Mouse (Mus musculus) midbrain, embryonic 11.5 days (tissue): Measurements from ENCODE around the gene Rfx5. TPM values are rescaled to one million over a fixed set of nuclear protein-coding genes. Genes with fewer than 3 reads are reported as not detected.
"Not testable (repeated sequence)": the region's sequence is repeated elsewhere in the genome, so short reads cannot be mapped to it uniquely, and the experiment has no call there.

Experiments used
- ATAC-seq: fragments of 200-750 bp; cut with Nextera tagmentation; 2 replicates; pipeline ENCODE4 v1.8.0; 2017; ENCODE audit warnings: moderate TSS enrichment, moderate library complexity; ENCODE audit not compliant: low FRiP score
- DNase-seq: peaks from one replicate; pipeline ENCODE4 v3.0.0; 2015; ENCODE audit warnings: low spot score; ENCODE audit errors: missing footprints
- H3K27ac ChIP-seq: fragments of 300-500 bp; sonication (generic); 2 replicates; pipeline ENCODE4 v1.5.1; 2014; ENCODE audit warnings: low read depth, low read length
- H3K27me3 ChIP-seq: fragments of 300-500 bp; sonication (generic); 2 replicates; pipeline ENCODE4 v1.6.1; 2014; ENCODE audit warnings: mild to moderate bottlenecking, low read length, moderate library complexity, mixed read lengths; ENCODE audit not compliant: control insufficient read depth, insufficient read depth
- H3K36me3 ChIP-seq: fragments of 300-500 bp; sonication (generic); 2 replicates; pipeline ENCODE4 v1.6.1; 2014; ENCODE audit warnings: mild to moderate bottlenecking, low read length, moderate library complexity, mixed read lengths; ENCODE audit not compliant: control insufficient read depth, insufficient read depth
- H3K4me1 ChIP-seq: fragments of 300-500 bp; sonication (generic); 2 replicates; pipeline ENCODE4 v1.6.1; 2014; ENCODE audit warnings: low read length; ENCODE audit not compliant: control insufficient read depth, insufficient read depth
- H3K4me2 ChIP-seq: fragments of 300-500 bp; sonication (generic); 2 replicates; pipeline ENCODE4 v1.6.1; 2014; ENCODE audit warnings: mild to moderate bottlenecking, moderate library complexity
- H3K4me3 ChIP-seq: fragments of 300-500 bp; sonication (generic); 2 replicates; pipeline ENCODE4 v1.5.1; 2014; ENCODE audit warnings: low read depth, low read length
- H3K9ac ChIP-seq: fragments of 300-500 bp; sonication (generic); 2 replicates; pipeline ENCODE4 v1.6.1; 2014; ENCODE audit warnings: low read length
- H3K9me3 ChIP-seq: fragments of 300-500 bp; sonication (generic); 2 replicates; pipeline ENCODE4 v1.6.1; 2016; ENCODE audit warnings: low read length; ENCODE audit not compliant: control insufficient read depth
- WGBS: fragments of 180-500 bp; shearing (Covaris S2); extraction: QIAGEN DNeasy Blood & Tissue Kit; methylation state at CpG from one replicate; pipeline ENCODE4 v1.1.7; 2014; 5-methylcytosine and 5-hydroxymethylcytosine counted together
- polyA plus RNA-seq: library from polyadenylated mRNA; unstranded; fragments of >200 nt; fragmentation: Nextera tagmentation; extraction: Ambion mirVana; gene quantifications from 2 replicates; pipeline ENCODE4 v1.2.1, GENCODE M21; 2014

The Rfx5 gene
- 5.9 and 6.8 TPM in 2 replicates for polyA plus RNA-seq

DNA sequence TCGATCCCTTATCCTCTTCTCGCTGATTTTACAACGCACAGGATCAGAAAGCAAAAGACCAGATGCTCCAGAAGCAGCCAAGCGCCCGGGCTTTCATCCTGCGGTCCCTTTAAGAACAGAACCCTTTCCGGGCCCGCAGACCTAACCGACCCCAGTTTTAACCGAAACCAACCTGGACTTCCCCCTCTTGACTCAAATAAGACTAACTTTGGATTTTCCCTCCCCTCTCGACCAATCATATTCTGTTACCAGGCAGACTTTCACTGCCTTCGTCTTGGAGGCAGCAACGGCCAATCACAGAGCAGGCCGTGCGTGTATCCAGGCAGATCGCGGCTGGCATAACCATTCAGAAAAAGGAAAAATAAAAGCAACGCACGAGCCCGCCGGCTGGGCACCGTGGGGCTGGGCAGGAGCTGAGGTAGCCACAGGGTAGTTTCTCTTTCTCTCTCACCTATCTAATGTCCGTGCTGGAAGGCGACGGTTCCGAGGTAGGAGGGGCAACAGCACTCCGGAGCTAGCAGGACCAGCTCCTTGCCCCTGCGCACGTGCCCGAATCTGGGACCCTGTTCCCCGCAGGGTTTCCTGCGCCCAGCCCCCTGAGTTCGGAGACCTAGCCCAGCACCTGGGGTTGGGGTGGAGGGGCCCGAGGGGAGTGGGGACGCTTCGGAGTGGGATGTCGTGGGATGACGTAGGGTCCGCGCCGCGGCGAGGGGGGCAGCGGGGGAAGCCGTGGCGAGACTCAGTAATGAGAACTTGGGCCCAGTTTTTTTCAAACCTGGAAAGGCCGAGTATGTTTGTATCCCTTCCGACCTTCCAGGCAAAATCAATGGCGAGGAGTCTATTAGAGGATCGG, at the start of gene Rfx5:
TSS of gene Rfx5 (plus strand) at position 312 of the 853 bp plus-strand sequence.
- peak within 1 kb of the TSS; percentile 70 for H3K4me3 ChIP-seq
- peak within 1 kb of the TSS; percentile 78 for H3K27ac ChIP-seq
- WGBS: under 1% methylated on average over 50 of the region's 50 CpGs
- no peaks in the 10 kb centered on the region for H3K9me3 ChIP-seq
- H3K4me2 ChIP-seq: peak within 1 kb of the TSS; percentile 76
- H3K9ac ChIP-seq: peak within 1 kb of the TSS; percentile 81
- H3K27me3 ChIP-seq: no peaks in the 10 kb centered on the region
- peaks cover 8% of the 10 kb centered on the region for H3K4me1 ChIP-seq
- DNase-seq: peak; percentile 98
- peak; percentile 97 for ATAC-seq
- peaks cover 8% of the 10 kb centered on the region; the same call in 1 of the 2 replicates for H3K36me3 ChIP-seq

DNA sequence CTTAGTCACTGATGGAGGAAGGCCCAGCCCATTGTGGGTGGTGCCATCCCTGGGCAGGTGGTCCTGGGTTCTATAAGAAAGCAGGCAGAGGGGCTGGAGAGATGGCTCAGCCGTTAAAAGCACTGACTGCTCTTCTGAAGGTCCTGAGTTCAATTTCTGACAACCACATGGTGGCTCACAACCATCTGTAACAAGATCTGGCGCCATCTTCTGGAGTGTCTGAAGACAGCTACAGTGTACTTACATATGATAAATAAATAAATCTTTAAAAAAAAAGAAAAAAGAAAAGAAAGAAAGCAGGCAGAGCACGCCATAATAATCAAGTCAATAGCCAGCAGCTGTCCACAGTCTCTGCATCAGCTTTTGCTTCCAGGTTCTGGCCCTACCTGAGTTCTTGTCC, 49.1 kb upstream of the Rfx5 start:
- not testable (repeated sequence) for H3K4me3 ChIP-seq, H3K27ac ChIP-seq, ATAC-seq, H3K9ac ChIP-seq, H3K4me2 ChIP-seq, DNase-seq, H3K36me3 ChIP-seq, H3K27me3 ChIP-seq, H3K9me3 ChIP-seq, H3K4me1 ChIP-seq
- 63% methylated on average over 3 of the region's 3 CpGs for WGBS

DNA sequence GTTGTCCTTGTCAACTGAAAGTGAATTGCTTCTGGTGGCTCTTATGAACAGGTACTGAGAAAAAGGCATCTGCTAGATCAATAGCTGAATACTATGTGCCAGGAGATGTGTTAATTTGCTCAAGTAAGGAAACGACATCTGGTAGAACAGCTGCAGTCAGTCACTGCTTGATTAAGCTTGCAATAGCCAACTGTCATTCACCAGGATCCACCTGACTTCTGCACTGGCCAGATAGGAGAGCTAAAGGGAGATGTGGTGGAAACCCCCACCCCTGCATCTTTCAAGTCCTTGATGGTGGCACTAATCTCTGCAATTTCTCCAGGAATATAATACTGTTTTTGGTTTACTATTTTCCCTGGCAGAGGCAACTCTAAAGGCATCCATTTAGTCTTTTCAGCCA, 47.4 kb upstream of the Rfx5 start:
- no peak overlapping the region for H3K9ac ChIP-seq
- H3K36me3 ChIP-seq: no peaks in the 10 kb centered on the region
- no peaks in the 10 kb centered on the region for H3K9me3 ChIP-seq
- no peak overlapping the region for H3K4me3 ChIP-seq
- DNase-seq: no peak
- H3K4me1 ChIP-seq: no peaks in the 10 kb centered on the region
- H3K27ac ChIP-seq: no peak overlapping the region
- H3K4me2 ChIP-seq: no peak overlapping the region
- H3K27me3 ChIP-seq: no peaks in the 10 kb centered on the region
- 70% methylated on average over 1 of the region's 1 CpGs for WGBS
- no peak for ATAC-seq

DNA sequence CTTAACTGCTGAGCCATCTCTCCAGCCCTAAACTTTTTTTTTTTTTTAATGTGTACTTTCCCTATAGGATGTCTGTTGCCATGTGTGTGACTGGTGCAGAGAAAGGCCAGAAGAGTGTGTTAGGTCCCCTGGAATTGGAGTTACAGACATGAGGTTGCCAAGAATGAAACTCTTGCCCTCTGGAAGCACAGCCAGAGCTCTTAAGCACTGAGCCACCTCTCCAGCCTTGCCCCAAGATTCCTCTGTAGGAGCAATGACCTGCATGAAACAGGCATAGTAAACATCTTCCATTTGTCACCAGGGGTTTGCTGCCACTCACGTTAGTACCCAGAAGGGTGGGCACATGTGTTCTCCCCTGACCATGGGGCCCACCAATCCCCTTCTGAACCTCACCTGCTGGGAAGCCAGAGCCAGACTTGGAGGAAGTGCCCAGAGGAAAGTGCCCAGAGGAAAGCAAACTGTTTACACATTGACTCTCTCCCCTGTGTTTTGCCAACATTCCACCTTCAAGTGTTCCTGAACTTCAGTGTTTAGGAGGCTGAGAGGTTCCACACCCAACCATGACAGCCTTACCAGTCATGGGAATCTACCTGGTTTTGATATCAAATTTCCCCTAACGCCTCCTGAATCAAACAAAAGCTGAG, 42.7 kb upstream of the Rfx5 start:
- Histone ChIP-seq H3K36me3 (no peaks in the 10 kb centered on the region), H3K27ac (no peak overlapping the region), H3K4me1 (no peaks in the 10 kb centered on the region), H3K4me3 (no peak overlapping the region), H3K27me3 (no peaks in the 10 kb centered on the region), H3K4me2 (no peak overlapping the region), H3K9me3 (no peaks in the 10 kb centered on the region), H3K9ac (no peak overlapping the region)
- ATAC-seq (no peak), DNase-seq (no peak)
- WGBS: 82% methylated on average over 2 of the region's 2 CpGs

DNA sequence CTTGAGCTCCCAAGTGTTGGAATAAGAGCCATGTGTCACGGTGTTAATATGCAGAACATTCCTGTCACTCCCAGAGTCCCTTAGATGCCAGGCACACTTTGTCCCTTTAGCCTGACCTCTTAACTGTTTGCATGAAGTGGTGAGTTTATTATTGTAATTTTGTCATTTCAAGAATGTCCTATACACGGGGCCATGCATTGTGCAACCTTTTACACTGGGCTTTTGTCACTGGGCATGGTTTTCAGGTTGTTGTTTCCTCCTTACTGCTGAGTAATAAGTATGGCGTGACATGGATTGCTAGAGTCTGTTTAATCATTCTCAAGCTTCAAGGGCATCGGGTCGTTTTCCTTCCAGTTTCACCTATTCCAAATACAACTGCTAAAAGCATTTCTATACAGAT, 40.1 kb upstream of the Rfx5 start:
- 83% methylated on average over 5 of the region's 5 CpGs for WGBS
- Histone ChIP-seq H3K4me2 (no peak overlapping the region), H3K27ac (no peak overlapping the region), H3K4me3 (no peak overlapping the region), H3K27me3 (no peaks in the 10 kb centered on the region), H3K4me1 (no peaks in the 10 kb centered on the region), H3K36me3 (no peaks in the 10 kb centered on the region), H3K9ac (no peak overlapping the region), H3K9me3 (no peaks in the 10 kb centered on the region)
- no peak for DNase-seq
- no peak for ATAC-seq

DNA sequence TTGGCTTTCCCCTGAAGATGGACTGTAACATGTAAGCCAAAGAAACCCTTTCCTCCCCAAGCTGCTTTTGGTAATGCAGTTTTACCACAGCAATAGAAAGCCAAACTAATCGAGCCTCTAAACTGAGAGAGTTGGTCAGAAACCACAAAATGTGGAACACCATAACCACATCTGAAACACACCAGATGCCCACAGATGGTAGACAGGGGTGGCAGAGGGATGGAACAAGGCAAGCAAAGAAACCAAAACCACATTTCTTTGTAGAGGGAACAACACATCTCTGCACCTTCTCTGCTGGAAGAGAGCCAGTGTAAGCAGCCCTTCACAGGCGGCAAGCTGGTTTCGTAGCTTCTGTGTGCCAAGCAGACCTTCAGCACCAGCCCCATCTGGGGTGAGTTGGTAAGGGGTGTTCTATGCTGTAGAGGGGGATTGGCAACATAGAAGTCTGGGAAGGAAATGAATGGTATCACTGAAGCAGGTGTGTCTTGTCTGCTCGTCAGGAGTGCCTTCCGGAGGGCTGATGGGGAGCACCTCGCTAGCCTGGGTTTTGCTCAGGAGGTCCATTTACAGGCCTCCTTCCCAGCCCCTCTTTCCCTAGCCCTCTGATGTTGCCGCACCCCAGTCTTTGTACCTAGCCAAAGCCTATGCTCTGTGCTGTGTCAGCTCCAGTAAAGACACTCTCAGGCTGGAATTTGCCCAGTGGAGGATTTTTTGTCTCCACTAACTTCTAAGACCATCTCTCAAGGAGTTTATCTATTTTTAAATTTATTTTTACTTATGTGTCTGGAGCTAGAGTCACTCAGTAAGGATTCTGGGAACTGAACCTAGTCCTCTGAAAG, 37.8 kb upstream of the Rfx5 start:
- no peaks in the 10 kb centered on the region for H3K27me3 ChIP-seq
- no peaks in the 10 kb centered on the region for H3K9me3 ChIP-seq
- no peaks in the 10 kb centered on the region for H3K36me3 ChIP-seq
- H3K4me2 ChIP-seq: no peak overlapping the region
- H3K4me3 ChIP-seq: no peak overlapping the region
- no peak for ATAC-seq
- no peak for DNase-seq
- H3K27ac ChIP-seq: no peak overlapping the region
- 92% methylated on average over 7 of the region's 7 CpGs for WGBS
- H3K9ac ChIP-seq: no peak overlapping the region
- no peaks in the 10 kb centered on the region for H3K4me1 ChIP-seq

DNA sequence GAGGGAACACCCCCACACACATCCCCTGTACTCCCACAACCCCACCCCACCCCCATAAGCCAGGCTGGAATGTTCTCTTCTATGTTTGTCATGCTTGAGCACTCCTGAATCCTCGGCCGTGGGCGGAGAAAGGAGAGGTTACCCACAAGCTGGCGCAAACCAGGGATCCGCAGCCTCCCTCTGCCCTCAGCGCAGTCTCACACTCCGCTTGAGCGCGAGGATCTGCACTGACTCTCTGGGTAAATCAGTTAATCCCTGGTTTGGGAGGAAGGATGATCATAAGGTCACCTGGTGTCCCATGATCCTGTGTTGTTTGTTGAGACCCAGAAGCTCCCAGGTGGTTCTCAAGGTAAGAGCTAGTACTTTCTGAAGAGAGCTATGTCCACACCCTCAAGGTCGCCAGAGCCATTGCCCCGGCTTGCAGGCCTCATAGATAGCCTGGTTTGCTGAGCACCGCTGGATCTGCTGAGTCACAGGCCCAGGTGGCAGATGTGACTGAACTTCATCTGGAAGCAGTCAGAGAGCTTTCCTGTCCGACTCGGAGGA, 36.0 kb upstream of the Rfx5 start:
- ATAC-seq: no peak
- Histone ChIP-seq H3K4me3 (no peak overlapping the region), H3K9me3 (no peaks in the 10 kb centered on the region), H3K9ac (no peak overlapping the region), H3K4me1 (no peaks in the 10 kb centered on the region), H3K36me3 (no peaks in the 10 kb centered on the region), H3K4me2 (no peak overlapping the region), H3K27me3 (no peaks in the 10 kb centered on the region), H3K27ac (no peak overlapping the region)
- DNase-seq: no peak
- WGBS: 32% methylated on average over 14 of the region's 14 CpGs

DNA sequence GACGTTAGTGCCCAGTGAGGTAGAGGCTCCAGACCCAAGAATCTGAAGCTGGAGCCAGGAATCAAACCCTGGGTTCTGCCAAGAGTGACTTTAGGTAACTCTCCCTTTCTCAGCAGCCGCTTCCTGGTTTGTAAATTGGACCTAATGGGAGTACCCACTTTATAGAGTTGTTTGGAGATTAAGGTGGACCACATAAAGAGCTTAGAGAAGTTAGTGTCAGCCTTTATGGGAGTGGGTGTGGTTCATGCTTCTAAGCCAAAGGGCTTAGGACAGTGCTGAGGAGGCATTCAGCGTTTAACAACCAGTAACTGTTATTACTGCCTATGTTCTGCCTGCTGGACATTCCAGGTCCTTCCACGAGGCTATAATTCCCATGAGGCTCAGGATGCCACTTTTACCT, 35.0 kb upstream of the Rfx5 start:
- Histone ChIP-seq H3K4me1 (no peaks in the 10 kb centered on the region), H3K36me3 (no peaks in the 10 kb centered on the region), H3K4me3 (no peak overlapping the region), H3K27me3 (no peaks in the 10 kb centered on the region), H3K9ac (no peak overlapping the region), H3K4me2 (no peak overlapping the region), H3K27ac (no peak overlapping the region), H3K9me3 (no peaks in the 10 kb centered on the region)
- WGBS: 77% methylated on average over 4 of the region's 4 CpGs
- DNase-seq (no peak), ATAC-seq (no peak)
